Mouse (Mus musculus): ENCODE measurements around the gene Nfam1. TPM values are rescaled to one million over a fixed set of nuclear protein-coding genes. Genes with fewer than 3 reads are reported as not detected.
"Not testable (repeated sequence)": the region's sequence is repeated elsewhere in the genome, so short reads cannot be mapped to it uniquely, and the experiment has no call there.

The Nfam1 gene
- polyA plus RNA-seq, 1 experiment from 2014 or later = 2.2 TPM

- Histone ChIP-seq H3K27ac (no peak overlapping the region), H3K4me2 (ENCODE audit: low read length) (no peak overlapping the region), H3K4me3 (replicated peaks; ENCODE audit: low read depth, low read length) (no peak overlapping the region), H3K9me3 (replicated peaks; ENCODE audit: low read length) (no peaks in the 10 kb centered on the region), H3K4me1 (replicated peaks; ENCODE audit: insufficient read depth, low read length) (no peaks in the 10 kb centered on the region), H3K27me3 (ENCODE audit: insufficient read depth, low read length) (no peaks in the 10 kb centered on the region), H3K9ac (ENCODE audit: low read depth, low read length) (no peak overlapping the region), H3K36me3 (ENCODE audit: insufficient read depth, low read length) (no peaks in the 10 kb centered on the region)
- 73% methylated on average over 4 of the region's 4 CpGs for WGBS
- no peak for ATAC-seq (replicated peaks; ENCODE audit: low FRiP score, low read depth)
- DNase-seq (ENCODE audit: low spot score) = no peak
- TF ChIP-seq CTCF (IDR thresholded peaks at IDR 0.05; ENCODE audit: low read depth) = no peak
These were observed 32.4 kb upstream of the Nfam1 start for GRCm38 (mm10) chr15:83065543-83065942.

DNA sequence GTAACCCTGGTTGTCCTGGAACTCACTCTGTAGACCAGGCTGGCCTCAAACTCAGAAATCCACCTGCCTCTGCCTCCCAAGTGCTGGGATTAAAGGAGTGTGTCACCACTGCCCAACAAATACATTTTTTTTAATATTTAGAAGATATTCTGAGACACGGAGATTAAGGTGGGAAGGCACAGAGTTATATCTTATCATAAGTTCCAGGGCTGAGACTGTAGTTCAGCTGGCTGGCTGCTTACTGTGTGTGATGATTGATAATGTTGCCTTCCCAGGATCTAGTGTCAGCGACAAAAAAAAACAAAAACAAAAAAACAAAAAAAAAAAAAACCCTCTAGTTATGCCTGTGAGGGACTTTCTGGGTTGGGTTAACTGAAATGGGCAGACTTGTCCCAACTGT, 29.5 kb upstream of the Nfam1 start:
- not testable (repeated sequence) for DNase-seq (ENCODE audit: low spot score); H3K4me1 ChIP-seq (replicated peaks; ENCODE audit: insufficient read depth, low read length); H3K4me3 ChIP-seq (replicated peaks; ENCODE audit: low read depth, low read length); H3K9me3 ChIP-seq (replicated peaks; ENCODE audit: low read length); H3K36me3 ChIP-seq (ENCODE audit: insufficient read depth, low read length); H3K9ac ChIP-seq (ENCODE audit: low read depth, low read length); H3K27ac ChIP-seq; H3K4me2 ChIP-seq (ENCODE audit: low read length); H3K27me3 ChIP-seq (ENCODE audit: insufficient read depth, low read length); ATAC-seq (replicated peaks; ENCODE audit: low FRiP score, low read depth)
- 84% methylated on average over 2 of the region's 2 CpGs for WGBS

GRCm38 (mm10) chr15:83061689-83062088, 28.6 kb upstream of the Nfam1 start:
- ATAC-seq (replicated peaks; ENCODE audit: low FRiP score, low read depth) = no peak; the same call in 1 of the 2 replicates
- Histone ChIP-seq H3K4me1 (replicated peaks; ENCODE audit: insufficient read depth, low read length) (peaks cover 4% of the 10 kb centered on the region; the same call in 1 of the 2 replicates), H3K27ac (no peak overlapping the region), H3K4me3 (replicated peaks; ENCODE audit: low read depth, low read length) (no peak overlapping the region), H3K36me3 (ENCODE audit: insufficient read depth, low read length) (no peaks in the 10 kb centered on the region), H3K4me2 (ENCODE audit: low read length) (no peak overlapping the region), H3K9ac (ENCODE audit: low read depth, low read length) (no peak overlapping the region), H3K27me3 (ENCODE audit: insufficient read depth, low read length) (no peaks in the 10 kb centered on the region), H3K9me3 (replicated peaks; ENCODE audit: low read length) (no peaks in the 10 kb centered on the region)
- no peak for TF ChIP-seq CTCF (IDR thresholded peaks at IDR 0.05; ENCODE audit: low read depth)
- WGBS = 9% methylated on average over 5 of the region's 5 CpGs
- no peak for DNase-seq (ENCODE audit: low spot score)

GRCm38 (mm10) chr15:83059233-83059660, 26.1 kb upstream of the Nfam1 start:
- no peaks in the 10 kb centered on the region for H3K9me3 ChIP-seq (replicated peaks; ENCODE audit: low read length)
- no peak overlapping the region for H3K27ac ChIP-seq
- DNase-seq (ENCODE audit: low spot score) = peak; percentile 75
- peaks cover 8% of the 10 kb centered on the region; the same call in 1 of the 2 replicates for H3K4me1 ChIP-seq (replicated peaks; ENCODE audit: insufficient read depth, low read length)
- H3K27me3 ChIP-seq (ENCODE audit: insufficient read depth, low read length) = no peaks in the 10 kb centered on the region
- H3K4me3 ChIP-seq (replicated peaks; ENCODE audit: low read depth, low read length) = no peak overlapping the region
- no peak overlapping the region for H3K4me2 ChIP-seq (ENCODE audit: low read length)
- H3K36me3 ChIP-seq (ENCODE audit: insufficient read depth, low read length) = no peaks in the 10 kb centered on the region
- no peak overlapping the region for H3K9ac ChIP-seq (ENCODE audit: low read depth, low read length)
- TF ChIP-seq CTCF (IDR thresholded peaks at IDR 0.05; ENCODE audit: low read depth) = no peak
- no peak for ATAC-seq (replicated peaks; ENCODE audit: low FRiP score, low read depth)
- 39% methylated on average over 5 of the region's 5 CpGs for WGBS

DNA sequence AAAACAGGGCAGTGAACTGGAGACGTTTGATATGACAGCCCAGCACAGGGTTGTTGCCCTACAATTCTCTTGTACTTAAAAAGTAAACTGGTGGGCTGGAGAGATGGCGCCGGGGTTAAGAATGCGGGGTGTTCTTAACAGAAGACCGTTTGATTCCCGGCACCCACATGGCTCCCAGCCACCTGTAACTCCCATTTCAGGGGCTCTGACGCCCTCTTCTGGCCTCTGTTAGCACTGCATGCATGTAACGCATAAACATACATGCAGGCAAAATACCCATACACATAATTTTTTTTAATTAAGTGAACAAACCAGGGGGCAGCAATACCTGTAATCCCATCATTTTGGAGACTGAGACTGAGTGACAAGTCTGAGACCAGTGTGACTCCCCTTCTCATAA, 24.4 kb upstream of the Nfam1 start:
- Histone ChIP-seq H3K9ac (ENCODE audit: low read depth, low read length) (no peak overlapping the region), H3K4me2 (ENCODE audit: low read length) (no peak overlapping the region), H3K36me3 (ENCODE audit: insufficient read depth, low read length) (no peaks in the 10 kb centered on the region), H3K9me3 (replicated peaks; ENCODE audit: low read length) (no peaks in the 10 kb centered on the region), H3K27ac (no peak overlapping the region), H3K4me3 (replicated peaks; ENCODE audit: low read depth, low read length) (no peak overlapping the region), H3K27me3 (ENCODE audit: insufficient read depth, low read length) (no peaks in the 10 kb centered on the region), H3K4me1 (replicated peaks; ENCODE audit: insufficient read depth, low read length) (peaks cover 8% of the 10 kb centered on the region; the same call in 1 of the 2 replicates)
- WGBS = 79% methylated on average over 8 of the region's 8 CpGs
- ATAC-seq (replicated peaks; ENCODE audit: low FRiP score, low read depth) (no peak), DNase-seq (ENCODE audit: low spot score) (no peak)
- TF ChIP-seq CTCF (IDR thresholded peaks at IDR 0.05; ENCODE audit: low read depth) = peak; percentile 36; the same call in 1 of the 2 replicates

- Histone ChIP-seq H3K9ac (ENCODE audit: low read depth, low read length) (no peak overlapping the region), H3K4me2 (ENCODE audit: low read length) (peak overlapping the region; percentile 78), H3K27me3 (ENCODE audit: insufficient read depth, low read length) (no peaks in the 10 kb centered on the region), H3K27ac (no peak overlapping the region), H3K4me3 (replicated peaks; ENCODE audit: low read depth, low read length) (peak overlapping the region; percentile 30), H3K9me3 (replicated peaks; ENCODE audit: low read length) (no peaks in the 10 kb centered on the region), H3K36me3 (ENCODE audit: insufficient read depth, low read length) (no peaks in the 10 kb centered on the region), H3K4me1 (replicated peaks; ENCODE audit: insufficient read depth, low read length) (peaks cover 8% of the 10 kb centered on the region; the same call in 1 of the 2 replicates)
- DNase-seq (ENCODE audit: low spot score) = peak; percentile 52
- under 1% methylated on average over 29 of the region's 29 CpGs for WGBS
- TF ChIP-seq CTCF (IDR thresholded peaks at IDR 0.05; ENCODE audit: low read depth) = no peak
- ATAC-seq (replicated peaks; ENCODE audit: low FRiP score, low read depth) = 0 out of 2 replicates have a peak, but pooled peaks have one; percentile 26
These were observed 23.4 kb upstream of the Nfam1 start for GRCm38 (mm10) chr15:83056378-83057083.
